Mouse (Mus musculus): ENCODE measurements around the gene Fggy. TPM values are rescaled to one million over a fixed set of nuclear protein-coding genes. Genes with fewer than 3 reads are reported as not detected.

Fggy gene
- polyA plus RNA-seq, 1 experiment from 2014 or later, result 7.9 TPM

- Histone ChIP-seq H3K27me3 (replicated peaks; ENCODE audit: control insufficient read depth, insufficient read depth, low read length) (no peaks in the 10 kb centered on the region), H3K9me3 (ENCODE audit: control insufficient read depth, low read length) (no peaks in the 10 kb centered on the region), H3K4me3 (ENCODE audit: low read depth, low read length) (no peak overlapping the region), H3K4me2 (no peak overlapping the region), H3K4me1 (replicated peaks; ENCODE audit: control insufficient read depth, insufficient read depth, low read length) (no peaks in the 10 kb centered on the region), H3K27ac (ENCODE audit: low read depth, low read length) (no peak overlapping the region), H3K36me3 (ENCODE audit: control insufficient read depth, insufficient read depth, low read length) (no peaks in the 10 kb centered on the region), H3K9ac (ENCODE audit: low read depth, low read length) (no peak overlapping the region)
- WGBS, result 81% methylated on average over 6 of the region's 6 CpGs
- DNase-seq (ENCODE audit: low spot score), result no peak
- ATAC-seq (replicated peaks; ENCODE audit: low FRiP score), result no peak
Observed at GRCm38 (mm10) chr4:95752538-95753188, 195.4 kb downstream of the Fggy start.

GRCm38 (mm10) chr4:95759027-95759731 is 201.9 kb downstream of the Fggy start:
- no peak overlapping the region for H3K4me3 ChIP-seq (ENCODE audit: low read depth, low read length)
- ATAC-seq (replicated peaks; ENCODE audit: low FRiP score) (no peak), DNase-seq (ENCODE audit: low spot score) (no peak)
- 61% methylated on average over 5 of the region's 5 CpGs for WGBS
- no peaks in the 10 kb centered on the region for H3K27me3 ChIP-seq (replicated peaks; ENCODE audit: control insufficient read depth, insufficient read depth, low read length)
- no peak overlapping the region for H3K4me2 ChIP-seq
- no peaks in the 10 kb centered on the region for H3K36me3 ChIP-seq (ENCODE audit: control insufficient read depth, insufficient read depth, low read length)
- peaks cover 3% of the 10 kb centered on the region; the same call in 1 of the 2 replicates for H3K4me1 ChIP-seq (replicated peaks; ENCODE audit: control insufficient read depth, insufficient read depth, low read length)
- no peak overlapping the region for H3K27ac ChIP-seq (ENCODE audit: low read depth, low read length)
- H3K9ac ChIP-seq (ENCODE audit: low read depth, low read length), result no peak overlapping the region
- no peaks in the 10 kb centered on the region for H3K9me3 ChIP-seq (ENCODE audit: control insufficient read depth, low read length)

- ATAC-seq (replicated peaks; ENCODE audit: low FRiP score) (no peak), DNase-seq (ENCODE audit: low spot score) (no peak)
- H3K9me3 ChIP-seq (ENCODE audit: control insufficient read depth, low read length), result no peaks in the 10 kb centered on the region
- H3K27ac ChIP-seq (ENCODE audit: low read depth, low read length), result no peak overlapping the region
- no peak overlapping the region for H3K4me3 ChIP-seq (ENCODE audit: low read depth, low read length)
- H3K9ac ChIP-seq (ENCODE audit: low read depth, low read length), result no peak overlapping the region
- H3K27me3 ChIP-seq (replicated peaks; ENCODE audit: control insufficient read depth, insufficient read depth, low read length), result no peaks in the 10 kb centered on the region
- 65% methylated on average over 2 of the region's 2 CpGs for WGBS
- H3K4me1 ChIP-seq (replicated peaks; ENCODE audit: control insufficient read depth, insufficient read depth, low read length), result no peaks in the 10 kb centered on the region
- H3K36me3 ChIP-seq (ENCODE audit: control insufficient read depth, insufficient read depth, low read length), result no peaks in the 10 kb centered on the region
- H3K4me2 ChIP-seq, result no peak overlapping the region
Observed at GRCm38 (mm10) chr4:95765359-95765758, 208.1 kb downstream of the Fggy start.

- ATAC-seq (replicated peaks; ENCODE audit: low FRiP score), result no peak
- WGBS, result 75% methylated on average over 5 of the region's 5 CpGs
Observed at GRCm38 (mm10) chr4:95770469-95770868, 213.2 kb downstream of the Fggy start.

GRCm38 (mm10) chr4:95771542-95771941 is 214.2 kb downstream of the Fggy start:
- H3K27me3 ChIP-seq (replicated peaks; ENCODE audit: control insufficient read depth, insufficient read depth, low read length), result no peaks in the 10 kb centered on the region
- H3K4me3 ChIP-seq (ENCODE audit: low read depth, low read length), result no peak overlapping the region
- no peak overlapping the region for H3K4me2 ChIP-seq
- no peak overlapping the region for H3K9ac ChIP-seq (ENCODE audit: low read depth, low read length)
- 84% methylated on average over 3 of the region's 3 CpGs for WGBS
- no peaks in the 10 kb centered on the region for H3K9me3 ChIP-seq (ENCODE audit: control insufficient read depth, low read length)
- no peaks in the 10 kb centered on the region for H3K36me3 ChIP-seq (ENCODE audit: control insufficient read depth, insufficient read depth, low read length)
- DNase-seq (ENCODE audit: low spot score), result no peak
- H3K4me1 ChIP-seq (replicated peaks; ENCODE audit: control insufficient read depth, insufficient read depth, low read length), result no peaks in the 10 kb centered on the region
- no peak overlapping the region for H3K27ac ChIP-seq (ENCODE audit: low read depth, low read length)
- ATAC-seq (replicated peaks; ENCODE audit: low FRiP score), result no peak

More at GRCm38 (mm10) chr4:95770469-95770868, 213.2 kb downstream of the Fggy start:
- Histone ChIP-seq H3K9ac (ENCODE audit: low read depth, low read length) (no peak overlapping the region), H3K4me2 (no peak overlapping the region), H3K36me3 (ENCODE audit: control insufficient read depth, insufficient read depth, low read length) (no peaks in the 10 kb centered on the region), H3K27ac (ENCODE audit: low read depth, low read length) (no peak overlapping the region), H3K27me3 (replicated peaks; ENCODE audit: control insufficient read depth, insufficient read depth, low read length) (no peaks in the 10 kb centered on the region), H3K9me3 (ENCODE audit: control insufficient read depth, low read length) (no peaks in the 10 kb centered on the region), H3K4me1 (replicated peaks; ENCODE audit: control insufficient read depth, insufficient read depth, low read length) (no peaks in the 10 kb centered on the region), H3K4me3 (ENCODE audit: low read depth, low read length) (no peak overlapping the region)
- DNase-seq (ENCODE audit: low spot score), result no peak

- Histone ChIP-seq H3K4me2 (no peak overlapping the region), H3K9me3 (ENCODE audit: control insufficient read depth, low read length) (no peaks in the 10 kb centered on the region), H3K4me3 (ENCODE audit: low read depth, low read length) (no peak overlapping the region), H3K27me3 (replicated peaks; ENCODE audit: control insufficient read depth, insufficient read depth, low read length) (no peaks in the 10 kb centered on the region), H3K36me3 (ENCODE audit: control insufficient read depth, insufficient read depth, low read length) (no peaks in the 10 kb centered on the region), H3K27ac (ENCODE audit: low read depth, low read length) (no peak overlapping the region), H3K9ac (ENCODE audit: low read depth, low read length) (no peak overlapping the region), H3K4me1 (replicated peaks; ENCODE audit: control insufficient read depth, insufficient read depth, low read length) (no peaks in the 10 kb centered on the region)
- WGBS, result 58% methylated on average over 4 of the region's 4 CpGs
- DNase-seq (ENCODE audit: low spot score) (no peak), ATAC-seq (replicated peaks; ENCODE audit: low FRiP score) (no peak)
Observed at GRCm38 (mm10) chr4:95771945-95772344, 214.6 kb downstream of the Fggy start.

- Histone ChIP-seq H3K4me2 (no peak overlapping the region), H3K27me3 (replicated peaks; ENCODE audit: control insufficient read depth, insufficient read depth, low read length) (no peaks in the 10 kb centered on the region), H3K9me3 (ENCODE audit: control insufficient read depth, low read length) (no peaks in the 10 kb centered on the region), H3K9ac (ENCODE audit: low read depth, low read length) (no peak overlapping the region), H3K4me3 (ENCODE audit: low read depth, low read length) (no peak overlapping the region), H3K27ac (ENCODE audit: low read depth, low read length) (no peak overlapping the region), H3K4me1 (replicated peaks; ENCODE audit: control insufficient read depth, insufficient read depth, low read length) (no peaks in the 10 kb centered on the region), H3K36me3 (ENCODE audit: control insufficient read depth, insufficient read depth, low read length) (no peaks in the 10 kb centered on the region)
- 68% methylated on average over 3 of the region's 3 CpGs for WGBS
- no peak for ATAC-seq (replicated peaks; ENCODE audit: low FRiP score)
- DNase-seq (ENCODE audit: low spot score), result no peak
Observed at GRCm38 (mm10) chr4:95772663-95773062, 215.4 kb downstream of the Fggy start.

GRCm38 (mm10) chr4:95775574-95775973 is 218.3 kb downstream of the Fggy start:
- H3K9ac ChIP-seq (ENCODE audit: low read depth, low read length), result no peak overlapping the region
- no peak for ATAC-seq (replicated peaks; ENCODE audit: low FRiP score)
- H3K4me3 ChIP-seq (ENCODE audit: low read depth, low read length), result no peak overlapping the region
- no peak overlapping the region for H3K27ac ChIP-seq (ENCODE audit: low read depth, low read length)
- WGBS, result 80% methylated on average over 3 of the region's 3 CpGs
- no peaks in the 10 kb centered on the region for H3K27me3 ChIP-seq (replicated peaks; ENCODE audit: control insufficient read depth, insufficient read depth, low read length)
- no peaks in the 10 kb centered on the region for H3K9me3 ChIP-seq (ENCODE audit: control insufficient read depth, low read length)
- H3K36me3 ChIP-seq (ENCODE audit: control insufficient read depth, insufficient read depth, low read length), result no peaks in the 10 kb centered on the region
- no peak for DNase-seq (ENCODE audit: low spot score)
- H3K4me1 ChIP-seq (replicated peaks; ENCODE audit: control insufficient read depth, insufficient read depth, low read length), result no peaks in the 10 kb centered on the region
- no peak overlapping the region for H3K4me2 ChIP-seq

- no peak overlapping the region for H3K4me2 ChIP-seq
- no peak overlapping the region for H3K27ac ChIP-seq (ENCODE audit: low read depth, low read length)
- H3K4me1 ChIP-seq (replicated peaks; ENCODE audit: control insufficient read depth, insufficient read depth, low read length), result no peaks in the 10 kb centered on the region
- DNase-seq (ENCODE audit: low spot score), result no peak
- no peaks in the 10 kb centered on the region for H3K36me3 ChIP-seq (ENCODE audit: control insufficient read depth, insufficient read depth, low read length)
- no peak for ATAC-seq (replicated peaks; ENCODE audit: low FRiP score)
- H3K9me3 ChIP-seq (ENCODE audit: control insufficient read depth, low read length), result no peaks in the 10 kb centered on the region
- no peak overlapping the region for H3K9ac ChIP-seq (ENCODE audit: low read depth, low read length)
- 57% methylated on average over 2 of the region's 2 CpGs for WGBS
- H3K27me3 ChIP-seq (replicated peaks; ENCODE audit: control insufficient read depth, insufficient read depth, low read length), result no peaks in the 10 kb centered on the region
- no peak overlapping the region for H3K4me3 ChIP-seq (ENCODE audit: low read depth, low read length)
Observed at GRCm38 (mm10) chr4:95777839-95778238, 220.5 kb downstream of the Fggy start.
